Mouse (Mus musculus): ENCODE measurements around the gene Pfn1. TPM values are rescaled to one million over a fixed set of nuclear protein-coding genes. Genes with fewer than 3 reads are reported as not detected.

The Pfn1 gene
- polyA plus RNA-seq (2012) = 3,087 and 3,292 TPM in 2 replicates

GRCm38 (mm10) chr11:70654198-70654922 is at the start of gene Pfn1:
Gene Pfn1, minus strand, starts transcription at chr11:70654644.

DNA sequence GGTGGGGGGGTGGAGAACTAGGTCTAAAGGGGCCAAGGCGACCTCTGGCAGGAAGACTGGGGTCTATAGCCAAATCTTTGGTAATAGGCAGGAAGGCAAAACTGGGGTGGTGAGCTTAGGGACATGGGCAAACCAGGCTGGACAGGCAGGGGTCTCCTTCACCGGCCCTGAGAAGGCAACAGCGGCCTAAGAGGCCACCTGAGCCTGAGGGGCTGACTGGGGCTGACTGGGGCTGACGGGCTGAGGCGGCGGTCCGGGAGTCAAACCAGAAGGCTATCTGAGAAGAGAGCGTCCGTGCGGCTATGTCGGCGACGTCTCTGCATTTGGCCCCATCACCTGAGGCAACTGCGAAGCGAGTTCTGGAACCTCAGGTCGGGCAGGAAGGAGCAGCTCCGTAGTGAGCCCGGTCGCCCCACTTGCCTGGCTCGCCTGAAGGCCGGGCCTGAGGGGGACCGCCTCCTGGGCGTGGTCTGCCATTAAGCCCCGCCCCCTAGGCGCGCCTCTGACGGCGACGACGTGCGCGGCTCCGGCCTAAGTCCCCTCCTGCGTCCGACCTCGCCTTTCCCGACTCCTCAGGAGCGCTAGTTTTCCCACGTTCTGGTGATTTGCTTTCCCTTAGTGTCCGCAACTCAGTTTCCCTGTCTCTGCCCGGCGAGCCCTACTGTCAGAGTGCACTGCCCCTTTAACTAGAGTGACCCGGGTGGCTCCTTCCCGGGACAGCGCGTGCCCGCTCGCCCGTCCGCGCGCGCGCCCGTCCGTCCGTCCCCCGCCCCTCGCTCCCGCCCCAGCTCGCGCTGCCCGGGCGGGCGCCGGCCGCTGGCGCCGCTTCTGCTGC is 45.5 kb upstream of the Pfn1 start, which contains the start of the genes Inca1 and Kif1c:
TSS of gene Inca1 (minus strand) at position 434 of the 835 bp plus-strand sequence.
TSS of gene Kif1c (plus strand) at position 827 of the 835 bp plus-strand sequence.

DNA sequence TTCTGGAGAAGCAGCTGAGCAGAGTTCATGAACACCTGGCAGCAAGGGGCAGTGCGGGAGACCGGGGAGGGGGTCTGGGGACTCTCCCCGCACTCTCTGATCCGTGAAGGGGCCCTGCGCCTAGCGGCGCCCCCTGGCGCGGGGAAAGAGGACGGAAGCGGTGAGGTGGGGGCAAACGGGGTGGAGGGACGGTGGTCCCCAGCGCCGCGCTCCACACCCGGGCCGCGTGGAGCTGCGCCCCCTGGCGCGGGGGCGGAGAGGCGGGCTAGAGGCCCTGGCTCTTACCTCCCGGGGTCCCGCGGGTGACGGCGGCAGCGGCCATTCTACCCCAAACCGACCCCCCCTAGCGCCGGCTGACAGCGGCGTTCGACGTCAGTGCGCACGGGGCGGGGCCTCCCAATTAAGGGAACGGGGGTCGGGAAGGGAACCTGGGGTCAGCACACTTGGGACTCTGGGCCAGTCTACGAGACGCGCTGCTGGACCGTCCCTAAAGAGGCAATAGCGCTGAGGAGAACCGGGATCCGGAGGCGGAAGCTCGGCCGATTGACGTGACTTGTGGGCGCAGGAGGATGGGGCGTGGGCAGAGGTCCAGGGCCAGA is 33.3 kb upstream of the Pfn1 start, which contains the start of gene Camta2:
TSS of gene Camta2 (minus strand) at position 505 of the 599 bp plus-strand sequence.

DNA sequence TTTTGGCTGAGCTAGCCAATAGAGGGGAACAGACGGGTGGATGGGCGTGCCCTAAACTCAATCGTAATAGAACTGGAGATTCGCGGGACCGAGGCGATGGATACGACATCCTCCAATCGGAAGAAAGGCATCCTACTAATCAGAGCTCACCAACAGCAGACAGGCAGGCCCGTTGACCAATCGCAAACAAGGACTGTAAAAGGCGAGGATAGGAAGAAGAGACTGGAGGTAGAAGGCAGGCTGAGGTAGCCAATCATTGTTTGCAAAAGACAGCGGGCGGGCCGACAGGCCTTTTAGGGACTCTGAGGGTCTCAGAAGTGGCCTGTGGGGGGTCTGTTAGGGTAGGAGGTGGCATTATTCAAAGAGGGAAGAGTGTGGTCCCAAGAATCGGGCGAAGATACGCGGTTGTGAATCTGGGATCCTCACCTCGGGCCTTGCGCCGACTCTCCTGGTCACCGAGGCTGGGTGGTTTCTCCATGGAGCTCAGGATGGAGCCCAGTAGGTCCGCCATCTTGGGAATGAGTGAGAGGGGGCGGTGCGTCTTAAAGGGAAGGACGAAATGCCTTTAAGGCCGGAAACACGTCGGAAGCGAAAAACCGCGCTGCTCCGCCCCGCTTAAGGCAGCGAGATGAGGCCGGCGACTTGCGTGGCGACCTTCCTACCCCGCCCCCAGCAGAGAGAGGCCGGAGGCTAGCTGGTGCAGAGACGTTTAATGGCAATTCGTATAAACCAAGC is 14.5 kb upstream of the Pfn1 start, which contains the start of gene Spag7:
TSS of gene Spag7 (minus strand) at position 646 of the 735 bp plus-strand sequence.

GRCm38 (mm10) chr11:70656964-70657363 is 2.5 kb upstream of the Pfn1 start, which contains the start of gene Eno3:
Gene Eno3, plus strand, starts transcription at chr11:70657202.

DNA sequence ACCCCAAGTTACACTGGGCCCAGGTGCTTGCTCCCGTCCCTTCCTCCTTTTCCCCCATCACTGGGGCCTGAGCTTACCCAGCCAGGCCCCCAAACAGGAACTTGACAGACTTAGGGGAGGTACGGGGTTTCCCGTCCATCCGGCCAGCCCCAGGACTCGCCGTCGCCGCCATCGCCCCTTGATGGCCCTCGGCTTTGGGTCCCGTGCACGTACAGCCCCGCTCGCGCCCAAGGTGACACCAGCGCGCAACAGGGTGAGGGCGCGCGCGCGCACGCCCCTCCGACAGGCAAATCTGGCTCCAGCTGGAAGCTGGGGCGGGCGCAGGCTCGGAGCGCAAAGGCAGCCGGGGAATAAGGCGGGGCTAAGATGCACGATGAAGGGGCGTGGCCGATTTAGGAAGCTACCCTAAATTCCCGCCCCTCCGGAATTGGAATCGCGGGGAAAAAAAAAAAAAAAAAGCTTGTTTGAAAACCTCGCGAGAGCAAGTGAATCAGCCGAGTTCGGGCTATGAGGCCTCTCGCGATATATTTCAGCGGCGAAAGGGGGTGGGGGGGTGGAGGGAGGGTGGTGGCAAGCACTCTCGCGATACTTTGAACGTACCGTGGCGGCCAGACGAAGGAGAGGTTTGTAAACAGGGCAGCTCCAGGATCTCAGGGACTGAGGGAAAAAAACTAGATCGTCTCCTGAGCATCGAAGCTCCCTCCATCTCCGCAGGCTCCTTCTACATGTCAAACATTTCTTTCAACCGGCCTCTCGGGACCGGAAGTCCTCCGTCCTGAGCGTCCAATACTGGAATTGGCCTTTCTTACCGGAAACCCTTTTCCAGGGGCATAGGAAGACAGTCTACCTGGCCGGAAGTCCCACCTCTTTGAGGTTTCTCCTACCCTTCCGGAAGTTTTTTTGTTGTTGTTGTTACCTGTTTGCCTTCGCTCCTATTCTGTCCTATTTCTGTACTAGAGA is 7.5 kb downstream of the Pfn1 start, which contains the start of the genes Rnf167 and Slc25a11:
TSS of gene Rnf167 (plus strand) at position 545 of the 960 bp plus-strand sequence.
TSS of gene Slc25a11 (minus strand) at position 789 of the 960 bp plus-strand sequence.

DNA sequence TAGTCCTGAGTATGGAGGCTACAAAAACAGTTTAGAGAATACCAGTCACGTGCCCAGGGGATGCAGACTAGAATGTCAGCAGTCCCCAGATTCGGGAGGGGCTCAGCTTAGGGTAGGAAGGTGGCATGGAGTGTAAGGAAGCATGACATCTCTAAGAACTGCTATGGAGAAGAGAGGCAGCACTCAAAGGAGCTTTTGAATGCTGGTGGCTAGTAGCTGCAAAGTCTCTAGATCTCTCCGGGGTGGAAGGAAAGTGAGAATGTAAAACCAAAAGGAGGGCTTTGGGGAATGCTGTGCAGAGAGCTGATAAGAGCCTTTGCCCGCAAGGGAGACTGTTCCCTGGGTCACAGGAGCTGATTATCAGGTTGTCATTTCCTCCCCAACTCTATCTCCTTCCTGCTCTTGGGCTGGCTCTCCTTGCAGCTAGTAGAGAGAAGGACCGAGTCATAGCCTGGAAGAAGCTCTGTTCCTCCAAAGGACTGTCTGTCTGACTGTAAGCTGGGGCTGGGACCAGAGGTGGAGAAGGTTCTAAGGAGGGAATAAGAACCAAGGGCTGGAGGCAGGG is 15.6 kb downstream of the Pfn1 start, which contains the start of gene Gp1ba:
TSS of gene Gp1ba (plus strand) at position 409 of the 565 bp plus-strand sequence.

GRCm38 (mm10) chr11:70619101-70619500 is 35.3 kb downstream of the Pfn1 start, which contains the start of gene Chrne:
Gene Chrne, minus strand, starts transcription at chr11:70619216.

DNA sequence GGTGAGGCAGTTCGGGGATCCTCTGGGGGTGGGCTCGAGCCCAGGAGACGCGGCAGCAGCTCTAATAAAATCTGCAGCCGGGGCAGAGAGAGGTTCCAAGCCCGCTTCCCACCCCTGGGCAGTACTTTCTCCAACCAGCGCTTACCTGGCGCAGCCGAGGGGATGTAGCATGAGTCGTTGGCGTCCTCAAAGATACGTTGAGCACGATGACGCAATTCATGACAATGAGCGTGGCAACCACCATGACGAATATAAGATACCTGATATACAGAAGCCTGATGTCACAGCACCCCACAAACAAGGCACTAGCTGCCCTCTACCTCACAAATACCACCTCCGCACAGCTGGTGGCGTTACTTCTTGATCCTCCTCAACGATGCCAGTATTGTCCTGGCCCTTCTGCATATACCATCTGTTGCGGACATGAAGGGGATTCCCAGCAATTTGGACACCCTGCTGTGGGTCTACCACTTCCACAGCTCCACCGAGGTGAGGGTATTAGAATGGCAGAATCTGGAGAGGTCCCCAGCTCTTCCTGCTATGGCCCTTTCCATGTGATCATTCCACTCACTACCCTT is 38.8 kb downstream of the Pfn1 start, which contains the start of gene 4930544D05Rik:
TSS of gene 4930544D05Rik (plus strand) at position 333 of the 578 bp plus-strand sequence.

Other genes starting within 250 kb of the Pfn1 start
- gene Pelp1, start 244.6 kb downstream of the Pfn1 start, polyA plus RNA-seq (2012) = 62.0 and 64.7 TPM in 2 replicates
- 349 and 402 TPM in 2 replicates for gene Arrb2, start 222.0 kb downstream of the Pfn1 start, polyA plus RNA-seq (2012)
- 24.9 and 28.5 TPM in 2 replicates for gene Med11, start 202.7 kb downstream of the Pfn1 start, polyA plus RNA-seq (2012)
- 0.09 and 0.15 TPM in 2 replicates for gene Zmynd15, start 195.2 kb downstream of the Pfn1 start, polyA plus RNA-seq (2012)
- gene Cxcl16, start 194.7 kb downstream of the Pfn1 start, polyA plus RNA-seq (2012) = 1.6 and 1.8 TPM in 2 replicates
- gene Tm4sf5, start 149.4 kb downstream of the Pfn1 start, polyA plus RNA-seq (2012) = 0.42 TPM in 1 of 2 replicates, not detected in the other
- gene Vmo1, start 140.0 kb downstream of the Pfn1 start, polyA plus RNA-seq (2012) = not detected in 2 replicates
- not detected in 2 replicates for gene Gltpd2, start 135.4 kb downstream of the Pfn1 start, polyA plus RNA-seq (2012)
- gene Psmb6, start 129.3 kb downstream of the Pfn1 start, polyA plus RNA-seq (2012) = 185 and 211 TPM in 2 replicates
- gene Gm40193, start 121.7 kb downstream of the Pfn1 start, polyA plus RNA-seq (2012) = not detected in 2 replicates
- gene Pld2, start 114.6 kb downstream of the Pfn1 start, polyA plus RNA-seq (2012) = 1.1 TPM in 2 replicates
- 117 and 179 TPM in 2 replicates for gene Mink1, start 91.8 kb downstream of the Pfn1 start, polyA plus RNA-seq (2012)
- gene 4930544D05Rik, start 38.8 kb downstream of the Pfn1 start, polyA plus RNA-seq (2012) = 0.17 TPM in 1 of 2 replicates, not detected in the other
- gene Chrne, start 35.4 kb downstream of the Pfn1 start, polyA plus RNA-seq (2012) = 1.0 and 1.2 TPM in 2 replicates
- 3.5 and 6.6 TPM in 2 replicates for gene Gp1ba, start 15.5 kb downstream of the Pfn1 start, polyA plus RNA-seq (2012)
- gene Rnf167, start 7.4 kb downstream of the Pfn1 start, polyA plus RNA-seq (2012) = 78.2 and 81.9 TPM in 2 replicates
- gene Slc25a11, start 7.2 kb downstream of the Pfn1 start, polyA plus RNA-seq (2012) = 60.3 and 74.3 TPM in 2 replicates
- 3.1 and 4.0 TPM in 2 replicates for gene Eno3, start 2.6 kb upstream of the Pfn1 start, polyA plus RNA-seq (2012)
- gene Spag7, start 14.8 kb upstream of the Pfn1 start, polyA plus RNA-seq (2012) = 143 and 161 TPM in 2 replicates
- 24.6 and 31.2 TPM in 2 replicates for gene Camta2, start 33.5 kb upstream of the Pfn1 start, polyA plus RNA-seq (2012)
- not detected in 2 replicates for gene Inca1, start 45.5 kb upstream of the Pfn1 start, polyA plus RNA-seq (2012)
- 18.0 and 20.3 TPM in 2 replicates for gene Kif1c, start 45.9 kb upstream of the Pfn1 start, polyA plus RNA-seq (2012)
- gene Zfp3, start 109.6 kb upstream of the Pfn1 start, polyA plus RNA-seq (2012) = 1.4 and 1.6 TPM in 2 replicates
- gene Scimp, start 157.9 kb upstream of the Pfn1 start, polyA plus RNA-seq (2012) = not detected in 2 replicates
- 14.1 and 14.7 TPM in 2 replicates for gene Rabep1, start 190.1 kb upstream of the Pfn1 start, polyA plus RNA-seq (2012)

Measured in megakaryocyte-erythroid progenitor cell, adult 5 weeks (primary cell).